Mouse (Mus musculus) heart, adult 2 months (tissue): ENCODE results near the gene Psat1.

ENCODE experiments used
- CTCF ChIP-seq: fragments of 200-600 bp; IDR thresholded peaks from 2 replicates; pipeline ENCODE4 v1.8.1; 2022; ENCODE audit warnings: antibody characterized with exemption, mild to moderate bottlenecking, moderate library complexity
- EP300 ChIP-seq: fragments of 200-500 bp; IDR thresholded peaks from 2 replicates; pipeline ENCODE4 v1.6.1; 2011; ENCODE audit warnings: low read depth, low read length, control low read depth; ENCODE audit not compliant: insufficient read depth
- POLR2A ChIP-seq: fragments of 200-500 bp; IDR thresholded peaks from 2 replicates; pipeline ENCODE4 v1.6.1; 2011; ENCODE audit warnings: mild to moderate bottlenecking, low read depth, low read length, control low read depth; ENCODE audit not compliant: insufficient read depth

- TF ChIP-seq POLR2A (no peak), CTCF (no peak), EP300 (no peak)
These were observed 4.1 kb downstream of the Psat1 start for GRCm38 (mm10) chr19:15943117-15943423.
